Mouse (Mus musculus) urinary bladder, postnatal 10 days (tissue): ENCODE data around the gene BC034090.

ENCODE experiments used
- DNase-seq: peaks from one replicate; pipeline ENCODE4 v3.0.0; 2022; ENCODE audit warnings: low spot score

The BC034090 gene

GRCm38 (mm10) chr1:155242488-155242745, 1.8 kb downstream of the BC034090 start:
- no peak for DNase-seq

DNA sequence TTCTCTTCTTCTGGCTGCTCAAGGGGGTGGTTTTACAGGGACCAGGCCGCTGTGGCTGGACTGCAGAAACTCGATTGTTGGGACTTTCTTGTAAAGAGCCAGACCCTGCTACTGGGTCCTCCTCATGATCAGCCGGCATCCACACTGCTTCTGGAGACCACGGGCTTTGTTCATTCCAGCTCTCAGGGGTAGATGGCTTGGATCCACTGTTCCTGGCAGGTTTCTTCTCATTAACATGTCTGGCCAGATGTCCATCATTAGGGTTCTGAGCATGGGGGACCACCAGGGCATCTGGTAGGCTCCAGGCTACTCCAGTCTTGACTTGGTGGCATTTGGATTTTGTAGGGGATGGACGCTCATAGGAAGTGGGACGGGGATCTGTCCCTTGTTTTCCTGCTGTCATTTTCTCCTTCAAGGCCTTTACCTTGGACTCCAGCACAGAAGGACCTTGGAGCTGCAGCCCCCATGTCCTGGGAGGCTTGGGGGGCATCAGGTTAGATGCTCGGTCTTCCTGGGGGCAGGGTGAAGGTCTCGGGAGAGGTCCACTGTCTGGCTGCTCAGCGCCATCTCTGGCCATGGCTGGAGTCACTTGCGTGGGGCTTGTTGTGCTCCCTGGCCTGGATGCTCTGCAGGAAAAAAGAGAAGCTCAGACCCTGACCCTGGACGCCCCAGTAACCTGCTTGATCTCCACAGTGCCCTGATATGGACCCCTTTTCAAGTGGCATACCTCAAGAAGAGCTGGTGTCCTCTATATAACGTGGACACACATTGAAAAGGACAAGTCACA, 2.4 kb downstream of the BC034090 start:
- no peak for DNase-seq

DNA sequence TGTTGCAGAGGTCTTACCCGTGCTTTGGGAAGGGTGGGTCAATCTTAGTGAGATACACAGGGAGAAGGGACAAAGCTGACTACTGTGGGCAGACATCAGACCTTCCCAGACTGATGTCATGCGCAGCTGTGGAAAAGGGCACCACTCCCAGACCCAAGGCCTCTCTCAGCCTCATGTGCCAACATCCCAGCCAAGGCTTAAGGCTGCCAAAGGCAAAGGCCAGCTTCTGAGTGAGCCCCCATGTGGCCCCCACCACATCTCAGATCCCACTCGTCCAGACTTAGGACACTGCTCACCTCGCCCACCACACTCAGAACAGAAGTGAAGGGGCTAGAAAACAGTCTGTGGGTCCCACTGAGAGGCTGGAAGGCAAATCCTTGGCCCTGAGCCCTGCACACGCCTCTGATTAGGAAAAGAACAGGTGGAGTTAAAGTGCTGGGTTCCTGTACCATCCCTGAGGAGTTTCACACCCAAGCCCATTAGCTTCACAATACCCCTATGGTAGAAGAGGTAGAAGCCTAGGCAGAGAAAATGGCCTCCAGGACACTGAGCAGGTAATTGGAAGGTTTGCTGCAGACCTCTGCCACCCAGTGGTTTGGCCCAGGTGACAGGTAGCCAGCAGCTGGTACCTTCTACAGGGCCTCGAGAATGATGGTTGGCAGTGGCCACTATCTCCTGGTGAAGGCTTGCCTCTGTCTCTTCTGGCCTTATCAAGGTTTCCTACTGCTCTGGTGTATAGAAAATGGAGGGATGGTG, 4.1 kb downstream of the BC034090 start:
- DNase-seq: no peak

- DNase-seq: no peak
Measured at GRCm38 (mm10) chr1:155239169-155239568, 5.1 kb downstream of the BC034090 start.

DNA sequence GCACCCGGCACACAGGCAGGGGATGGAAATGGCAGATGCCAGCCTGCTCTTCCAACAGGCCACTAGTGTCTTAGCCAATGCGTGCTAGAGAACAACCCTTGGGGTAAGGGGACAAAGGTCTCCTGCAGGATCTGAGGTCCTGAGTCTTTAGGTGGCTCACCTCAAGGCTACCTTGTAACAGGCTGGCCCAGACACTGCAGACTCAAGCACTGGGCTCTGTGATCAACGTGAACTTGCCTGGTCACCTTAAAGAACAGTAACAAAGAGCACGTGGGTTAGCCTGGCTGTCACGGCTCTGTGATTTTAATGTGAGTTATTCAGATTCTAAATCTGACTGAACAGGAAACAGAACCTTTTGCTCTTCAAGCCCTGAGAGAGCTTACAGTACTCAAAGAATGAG, 6.1 kb downstream of the BC034090 start:
- no peak for DNase-seq

DNA sequence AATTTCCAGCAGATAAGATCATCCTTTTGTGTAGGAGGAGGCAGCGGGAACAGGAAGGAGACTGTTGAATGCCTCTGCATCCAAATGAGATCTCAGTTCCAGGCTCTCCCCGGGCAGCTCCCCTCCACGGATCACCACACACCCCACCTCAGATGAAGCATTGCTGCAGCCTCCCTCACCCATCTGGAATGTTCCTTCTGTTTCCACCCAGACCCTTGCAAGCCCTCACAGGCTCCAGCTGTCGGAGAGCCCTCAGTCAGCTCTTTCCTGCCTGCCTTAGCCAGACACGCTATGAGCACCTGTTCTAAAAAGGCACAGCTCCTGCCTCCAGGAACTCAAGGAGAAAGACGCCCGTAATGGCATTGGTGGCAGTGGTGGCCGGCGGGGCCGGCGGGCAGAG, 6.9 kb downstream of the BC034090 start:
- DNase-seq: no peak

GRCm38 (mm10) chr1:155236306-155237024, 7.8 kb downstream of the BC034090 start:
- DNase-seq: no peak

DNA sequence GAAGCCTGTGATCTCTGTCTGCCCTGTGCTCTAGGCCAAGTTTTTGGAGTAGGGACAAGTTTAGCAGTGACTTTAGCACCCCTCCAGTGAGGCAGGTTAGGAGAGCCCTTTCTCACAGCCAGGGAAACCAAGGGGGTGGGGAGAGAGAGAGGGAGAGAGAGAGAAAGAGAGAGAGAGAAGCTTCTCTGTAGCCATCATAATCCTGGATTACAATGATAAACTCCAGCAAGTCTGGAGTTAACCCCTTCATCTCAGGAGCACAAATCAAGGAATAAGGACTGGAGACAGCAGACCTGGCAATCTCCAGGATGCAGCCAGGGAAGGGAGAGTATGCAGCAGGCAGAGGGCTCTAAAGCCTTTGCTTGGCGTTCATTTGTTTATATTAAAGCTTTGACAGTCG, 8.6 kb downstream of the BC034090 start:
- no peak for DNase-seq

DNA sequence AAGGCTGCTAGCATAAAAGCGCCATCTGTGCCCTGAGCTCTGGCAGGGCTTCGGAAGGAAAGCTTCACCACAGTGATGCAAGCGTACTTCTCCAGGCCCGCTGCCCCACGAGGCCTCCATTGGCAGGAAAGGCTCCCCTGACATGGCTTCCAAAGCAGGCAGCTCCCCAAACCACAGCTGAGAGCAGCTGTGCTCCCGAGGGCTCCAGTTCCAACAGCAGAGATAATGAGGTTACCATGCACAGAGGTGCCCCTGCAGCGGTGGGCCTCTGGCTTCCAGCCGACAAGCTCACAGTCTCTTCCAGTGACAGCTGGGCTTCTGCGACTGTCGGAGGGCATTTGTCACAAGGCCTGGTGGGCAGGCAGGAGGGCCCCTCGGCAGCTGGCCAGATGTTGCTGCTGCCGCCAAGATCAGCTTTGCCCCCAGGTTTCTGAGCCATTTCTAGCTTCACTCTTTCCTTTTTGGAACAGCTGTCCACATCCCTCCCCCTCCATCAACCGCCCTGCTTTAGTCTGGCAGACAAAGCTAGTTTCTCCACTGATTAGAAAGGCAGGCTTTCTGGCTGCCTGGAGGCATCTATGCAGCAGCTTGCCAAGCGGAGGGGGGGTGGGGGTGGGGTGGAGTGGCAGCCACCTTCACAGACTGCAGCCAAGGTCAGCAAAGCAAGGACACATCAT, 10.2 kb downstream of the BC034090 start:
- DNase-seq: no peak

- DNase-seq: no peak
Measured at GRCm38 (mm10) chr1:155233378-155233777, 10.9 kb downstream of the BC034090 start.

GRCm38 (mm10) chr1:155232786-155233185, 11.5 kb downstream of the BC034090 start:
- no peak for DNase-seq

- DNase-seq: no peak
Measured at GRCm38 (mm10) chr1:155232385-155232784, 11.9 kb downstream of the BC034090 start.

DNA sequence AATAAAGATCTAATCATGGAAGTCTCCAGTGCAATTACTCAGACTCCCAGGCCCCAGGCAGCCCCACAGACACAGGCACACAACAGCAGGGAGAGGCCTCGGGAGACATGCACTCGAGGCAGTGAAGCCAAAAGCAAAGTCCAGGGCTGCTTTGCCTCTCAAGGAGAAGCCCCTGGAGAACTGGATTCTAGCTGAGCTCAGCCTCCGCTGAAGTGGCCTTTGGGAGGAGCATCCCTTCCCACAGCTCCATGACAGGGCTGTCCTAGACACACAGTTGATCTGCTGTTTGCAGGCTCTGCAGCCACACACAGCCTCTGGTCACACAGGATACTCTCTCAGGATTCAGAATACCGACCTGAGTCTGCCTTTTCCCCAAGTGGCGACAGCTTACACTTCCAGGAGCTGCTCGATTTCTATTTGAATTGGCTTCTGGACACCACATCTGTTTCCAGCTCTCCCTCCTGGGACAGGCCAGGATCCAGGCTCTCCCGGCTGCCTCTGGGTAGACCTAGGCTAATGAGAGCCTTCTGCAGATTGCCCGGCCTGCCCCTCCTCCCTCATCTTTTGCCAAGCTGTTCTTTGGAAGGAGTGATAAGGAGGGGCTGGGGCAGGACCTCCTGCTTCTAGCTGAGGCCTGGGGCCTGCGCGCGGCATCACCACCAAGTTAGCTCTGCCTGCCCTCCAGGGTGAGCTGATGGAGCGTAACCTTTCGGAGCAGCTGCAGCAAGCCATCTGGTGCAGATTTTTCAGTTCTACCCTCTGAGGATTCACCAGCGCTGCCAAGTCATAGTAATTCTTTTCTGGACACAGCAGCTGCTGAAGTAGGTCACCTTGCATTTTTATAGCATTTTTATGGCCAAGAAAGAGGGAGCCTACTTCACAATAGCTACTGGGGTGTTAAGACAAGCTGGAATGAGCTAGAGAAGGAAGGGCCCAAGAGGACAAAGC, 14.5 kb downstream of the BC034090 start:
- no peak for DNase-seq

DNA sequence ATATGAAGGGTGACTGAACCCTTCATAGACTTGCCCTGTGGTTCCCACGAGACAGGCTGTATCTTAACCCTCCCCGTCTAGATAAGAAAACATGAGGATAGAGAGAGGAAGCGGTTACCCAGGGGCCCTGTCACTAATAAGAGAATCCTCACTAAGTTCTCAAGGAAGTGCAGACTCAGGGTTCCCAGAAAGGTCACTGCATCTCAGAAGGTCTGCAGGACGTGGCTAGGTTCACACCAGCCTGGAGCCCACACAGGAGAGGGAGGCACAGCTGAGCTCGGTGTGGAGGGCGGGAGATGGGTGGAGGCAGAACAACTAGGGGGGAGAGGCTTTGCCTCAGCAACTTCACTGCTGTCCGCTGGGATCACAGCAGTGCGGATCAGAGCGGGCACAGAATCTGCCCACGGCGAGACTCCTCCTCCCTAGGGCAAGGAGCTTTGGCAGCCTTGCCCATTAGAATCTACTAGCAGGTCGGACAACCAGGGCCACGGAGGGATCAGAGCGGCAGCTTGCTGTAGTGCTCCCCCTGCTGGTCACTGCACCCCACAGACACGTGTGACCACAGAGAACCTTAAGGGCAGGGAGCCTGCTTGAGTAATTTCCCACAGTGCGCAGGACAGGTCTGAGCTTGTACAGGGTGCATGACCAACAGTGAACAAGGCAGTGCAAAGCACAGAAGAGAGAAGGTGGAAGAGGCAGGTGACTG, 20.2 kb downstream of the BC034090 start:
- peak; percentile 54 for DNase-seq

DNA sequence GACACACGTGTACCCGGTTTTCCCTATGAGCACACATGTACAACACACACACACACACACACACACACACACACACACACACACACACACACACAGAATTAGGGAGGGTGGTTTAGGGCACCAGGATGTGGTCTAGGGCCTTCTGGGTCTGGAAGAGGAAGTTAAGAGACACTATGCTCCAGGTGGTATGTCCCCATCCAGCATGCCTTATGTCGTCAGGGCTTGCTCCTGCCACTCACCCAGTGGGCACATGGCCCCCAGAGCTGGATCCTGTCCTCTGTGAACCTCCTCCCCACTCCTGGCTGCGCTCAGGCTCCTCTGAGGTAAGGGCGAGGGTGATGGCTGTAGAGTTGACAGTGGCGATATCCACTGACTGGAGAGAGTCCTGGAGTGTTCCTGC, 21.2 kb downstream of the BC034090 start:
- DNase-seq: no peak

DNA sequence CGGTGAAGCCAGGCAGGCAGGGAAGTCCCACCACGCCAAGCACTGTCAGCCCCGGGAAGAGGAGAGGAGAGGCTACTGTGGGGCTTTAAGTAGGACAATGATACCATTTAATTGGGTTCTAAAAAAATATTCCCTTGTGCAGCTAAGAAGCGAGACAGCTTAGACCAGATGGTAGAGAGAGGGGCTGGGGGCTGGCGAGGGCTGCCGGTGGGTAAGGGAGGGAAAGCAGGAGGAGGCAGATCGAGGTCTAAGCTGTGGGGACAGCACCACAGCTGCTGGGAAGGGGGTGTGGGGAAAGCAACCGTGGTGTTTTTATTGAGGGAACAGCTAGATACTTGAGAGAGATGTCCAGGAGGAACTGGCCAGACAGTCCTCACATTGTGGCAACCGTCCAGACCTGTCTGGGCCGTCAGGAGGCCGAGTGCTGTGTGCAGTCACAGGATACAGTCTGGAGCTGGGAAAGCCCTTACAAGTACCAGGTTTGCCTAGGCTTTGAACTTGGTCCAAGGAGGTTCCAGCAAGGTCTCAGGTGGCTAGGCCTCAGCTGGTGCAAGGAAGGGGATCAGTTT, 22.1 kb downstream of the BC034090 start:
- DNase-seq: no peak

GRCm38 (mm10) chr1:155218924-155219323, 25.3 kb downstream of the BC034090 start:
- no peak for DNase-seq

- no peak for DNase-seq
Measured at GRCm38 (mm10) chr1:155217865-155218541, 26.2 kb downstream of the BC034090 start.

- no peak for DNase-seq
Measured at GRCm38 (mm10) chr1:155216844-155217243, 27.4 kb downstream of the BC034090 start.

- no peak for DNase-seq
Measured at GRCm38 (mm10) chr1:155216313-155216712, 27.9 kb downstream of the BC034090 start.
